Mouse (Mus musculus) kidney, adult 18-20 months (tissue): ENCODE results near the gene Bgn.
A peak's percentile ranks its signal among the peaks of the same experiment; 100 is the strongest.

Experiments
- DNase-seq: peaks from one replicate; pipeline ENCODE4 v3.0.0; 2021

Gene Bgn

GRCm38 (mm10) chrX:73483484-73483810 is at the start of gene Bgn:
Bgn (plus strand) TSS chrX:73483602.
- DNase-seq: no peak

- DNase-seq: no peak
Observed at GRCm38 (mm10) chrX:73435252-73435651, 48.1 kb upstream of the Bgn start, which contains the start of gene Trex2. Trex2 (minus strand) TSS chrX:73435344.

GRCm38 (mm10) chrX:73441428-73441827 is 42.0 kb upstream of the Bgn start:
- DNase-seq: no peak

- DNase-seq: peak; percentile 74
Observed at GRCm38 (mm10) chrX:73451949-73452348, 31.5 kb upstream of the Bgn start.

- DNase-seq: peak; percentile 87
Observed at GRCm38 (mm10) chrX:73458877-73459392, 24.5 kb upstream of the Bgn start, which contains the start of gene Haus7. Haus7 (minus strand) TSS chrX:73459044.

- no peak for DNase-seq
Observed at GRCm38 (mm10) chrX:73460792-73461191, 22.6 kb upstream of the Bgn start.

GRCm38 (mm10) chrX:73465483-73466186 is 17.8 kb upstream of the Bgn start:
- DNase-seq: no peak

GRCm38 (mm10) chrX:73467446-73468241 is 15.8 kb upstream of the Bgn start:
- no peak for DNase-seq

GRCm38 (mm10) chrX:73468330-73468729 is 15.1 kb upstream of the Bgn start:
- no peak for DNase-seq

GRCm38 (mm10) chrX:73468752-73469151 is 14.7 kb upstream of the Bgn start:
- no peak for DNase-seq

- DNase-seq: no peak
Observed at GRCm38 (mm10) chrX:73471764-73472163, 11.6 kb upstream of the Bgn start.

GRCm38 (mm10) chrX:73474340-73475165 is 8.8 kb upstream of the Bgn start:
- no peak for DNase-seq

- DNase-seq: no peak
Observed at GRCm38 (mm10) chrX:73475658-73476256, 7.6 kb upstream of the Bgn start.

GRCm38 (mm10) chrX:73476621-73477020 is 6.8 kb upstream of the Bgn start:
- DNase-seq: peak; percentile 53

- no peak for DNase-seq
Observed at GRCm38 (mm10) chrX:73477500-73477899, 5.9 kb upstream of the Bgn start.

- DNase-seq: no peak
Observed at GRCm38 (mm10) chrX:73479656-73480055, 3.7 kb upstream of the Bgn start.

- peak; percentile 24 for DNase-seq
Observed at GRCm38 (mm10) chrX:73480334-73480733, 3.1 kb upstream of the Bgn start.

GRCm38 (mm10) chrX:73482643-73483483 is 539 bp upstream of the Bgn start:
- DNase-seq: no peak

- no peak for DNase-seq
Observed at GRCm38 (mm10) chrX:73484076-73484475, 674 bp downstream of the Bgn start.

- no peak for DNase-seq
Observed at GRCm38 (mm10) chrX:73484870-73485269, 1.5 kb downstream of the Bgn start.

GRCm38 (mm10) chrX:73486920-73487319 is 3.5 kb downstream of the Bgn start:
- no peak for DNase-seq

GRCm38 (mm10) chrX:73490186-73490585 is 6.8 kb downstream of the Bgn start:
- DNase-seq: no peak
